Mouse (Mus musculus) megakaryocyte progenitor cell, adult 5-6 weeks (primary cell): ENCODE measurements at regions not wholly inside any gene's neighbourhood (a gene's known extent, or its start where the extent isn't known, plus 50 kb on each side); places are given as distances from the start of the nearest gene placed in this dataset.

Experiments
- ATAC-seq: replicated peaks from 2 replicates; pipeline ENCODE4 v1.8.0; 2016; ENCODE audit warnings: mild to moderate bottlenecking, moderate TSS enrichment, inconsistent platforms; ENCODE audit not compliant: poor library complexity

DNA sequence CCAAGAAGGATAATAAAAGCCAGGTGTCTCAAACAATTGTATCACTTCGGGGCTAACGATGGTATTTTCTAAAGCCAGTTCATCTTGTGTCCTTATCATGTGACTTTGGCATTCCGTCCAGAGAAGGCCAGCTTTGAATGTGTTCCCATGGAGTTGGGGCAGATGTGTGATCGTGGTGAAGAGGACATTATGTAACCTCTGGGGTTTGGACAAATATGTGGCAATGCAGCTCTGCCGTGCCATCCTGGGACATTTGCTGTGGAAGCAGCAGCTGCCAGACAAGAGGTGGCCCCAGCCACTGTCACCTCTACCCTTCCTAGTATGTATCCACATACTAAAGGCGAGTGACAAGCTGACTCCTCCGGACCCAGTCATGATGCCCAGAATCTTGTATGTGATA, 60.8 kb upstream of the Prok2 start:
- ATAC-seq, result no peak

DNA sequence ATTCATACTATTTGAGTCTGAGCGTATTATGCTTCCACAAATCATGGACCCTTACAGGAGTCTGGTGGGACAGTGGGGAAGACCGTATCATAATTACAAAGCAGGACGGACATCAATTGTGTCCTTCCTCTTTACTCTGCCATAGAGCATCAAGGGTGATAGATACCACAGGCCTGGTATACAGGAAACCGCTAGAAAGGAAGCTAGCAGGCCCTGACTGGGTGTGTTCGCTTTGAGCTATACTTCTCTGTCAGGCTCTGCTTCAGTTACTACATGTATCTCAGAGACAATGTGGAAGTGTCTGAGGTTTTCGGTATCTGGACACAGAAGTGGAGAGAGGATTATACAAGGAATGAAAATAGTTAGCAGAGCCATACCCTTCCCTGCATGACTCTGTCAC, 59.0 kb upstream of the Prok2 start:
- peak; percentile 97 for ATAC-seq

DNA sequence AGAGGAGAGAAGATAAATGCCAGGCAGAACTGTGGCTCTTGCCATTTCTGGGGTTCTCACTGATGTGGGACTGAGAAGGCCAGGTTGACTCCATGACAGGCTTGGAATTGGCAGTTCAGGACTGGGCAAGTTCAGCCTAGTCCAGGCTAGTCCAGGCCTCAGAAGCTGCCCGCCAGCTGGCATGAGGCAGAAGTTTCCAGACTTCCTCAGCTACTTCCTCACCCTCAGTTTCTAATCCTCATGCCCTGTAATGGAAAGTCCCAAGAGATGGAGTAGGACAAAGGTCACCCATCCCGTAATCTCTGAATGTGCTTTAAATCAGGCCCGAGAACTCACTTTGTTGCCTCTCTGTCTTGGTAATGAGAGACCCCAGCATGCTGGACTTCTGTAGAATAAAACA, 58.6 kb upstream of the Prok2 start:
- no peak for ATAC-seq

DNA sequence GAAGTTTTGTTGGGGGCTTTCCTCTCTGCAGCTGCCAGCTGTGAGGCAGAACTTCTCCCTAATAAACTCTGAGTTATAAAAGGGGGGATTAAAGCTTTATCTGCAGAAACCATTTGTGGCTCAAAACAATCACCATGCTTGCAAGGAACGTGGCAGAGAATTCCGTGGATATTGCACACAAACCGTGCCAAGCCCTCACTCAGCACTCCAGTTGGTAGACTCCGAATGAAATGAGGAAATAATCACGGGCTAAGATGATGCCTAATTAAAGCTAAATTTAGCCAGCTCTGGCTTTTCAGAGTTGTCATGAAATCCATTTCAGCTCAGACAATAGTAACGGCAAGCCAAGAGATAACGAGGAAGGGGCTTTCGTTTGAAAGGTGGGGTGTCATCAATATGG, 58.1 kb upstream of the Prok2 start:
- ATAC-seq, result no peak

DNA sequence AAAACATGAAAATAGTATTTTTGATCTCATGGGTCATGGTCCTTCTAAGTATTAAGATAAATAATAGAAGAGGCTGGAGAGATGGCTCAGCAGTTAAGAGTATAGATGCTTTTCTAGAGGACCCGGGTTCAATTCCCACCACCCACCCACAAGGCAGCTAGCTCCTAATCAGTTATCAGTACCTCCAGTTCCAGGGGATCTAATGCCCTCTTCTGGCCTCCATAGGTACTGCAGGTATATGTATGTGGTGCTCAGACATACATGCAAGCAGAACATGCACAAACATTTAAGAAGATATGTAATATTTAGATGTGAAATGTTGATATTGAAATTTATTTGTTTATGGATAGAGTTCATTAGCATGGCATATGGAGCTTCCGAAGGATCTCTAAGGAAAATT, 56.8 kb upstream of the Prok2 start:
- peak; percentile 47; the same call in 1 of the 2 replicates for ATAC-seq
